Mouse (Mus musculus): ENCODE results near the gene Smoc1.
A peak's percentile ranks its signal among the peaks of the same experiment; 100 is the strongest.

The Smoc1 gene

GRCm38 (mm10) chr12:81170076-81170475 lies 143.5 kb downstream of the Smoc1 start:
- no peak for DNase-seq

GRCm38 (mm10) chr12:81173011-81173410 lies 146.4 kb downstream of the Smoc1 start:
- no peak for DNase-seq

GRCm38 (mm10) chr12:81173893-81174292 lies 147.3 kb downstream of the Smoc1 start:
- DNase-seq, result no peak

GRCm38 (mm10) chr12:81175252-81175651 lies 148.6 kb downstream of the Smoc1 start:
- no peak for DNase-seq

- DNase-seq, result peak; percentile 24 to 66
Measured at GRCm38 (mm10) chr12:81182073-81182472, 155.5 kb downstream of the Smoc1 start.

- DNase-seq, result no peak
Measured at GRCm38 (mm10) chr12:81184967-81185366, 158.4 kb downstream of the Smoc1 start.

GRCm38 (mm10) chr12:81186081-81186480 lies 159.5 kb downstream of the Smoc1 start:
- DNase-seq, result no peak

- no peak for DNase-seq
Measured at GRCm38 (mm10) chr12:81186668-81187067, 160.1 kb downstream of the Smoc1 start.

- DNase-seq, result no peak
Measured at GRCm38 (mm10) chr12:81188423-81188822, 161.8 kb downstream of the Smoc1 start.

- no peak for DNase-seq
Measured at GRCm38 (mm10) chr12:81188996-81189395, 162.4 kb downstream of the Smoc1 start.

GRCm38 (mm10) chr12:81189636-81190035 lies 163.0 kb downstream of the Smoc1 start:
- no peak for DNase-seq

- DNase-seq, result no peak
Measured at GRCm38 (mm10) chr12:81193968-81194367, 167.4 kb downstream of the Smoc1 start.

- no peak for DNase-seq
Measured at GRCm38 (mm10) chr12:81197468-81198075, 171.0 kb downstream of the Smoc1 start.

GRCm38 (mm10) chr12:81199280-81199955 lies 172.8 kb downstream of the Smoc1 start:
- DNase-seq, result peak; percentile 22 to 77

GRCm38 (mm10) chr12:81203226-81203625 lies 176.6 kb downstream of the Smoc1 start:
- no peak for DNase-seq

- peak; percentile 8 to 70 for DNase-seq
Measured at GRCm38 (mm10) chr12:81205619-81206560, 179.3 kb downstream of the Smoc1 start.

- no peak for DNase-seq
Measured at GRCm38 (mm10) chr12:81208559-81208958, 182.0 kb downstream of the Smoc1 start.

- no peak for DNase-seq
Measured at GRCm38 (mm10) chr12:81219339-81219738, 192.7 kb downstream of the Smoc1 start.

GRCm38 (mm10) chr12:81223276-81223675 lies 196.7 kb downstream of the Smoc1 start:
- no peak for DNase-seq

- no peak for DNase-seq
Measured at GRCm38 (mm10) chr12:81224843-81225242, 198.2 kb downstream of the Smoc1 start.

- DNase-seq, result no peak
Measured at GRCm38 (mm10) chr12:81225966-81226577, 199.5 kb downstream of the Smoc1 start.

- DNase-seq, result no peak
Measured at GRCm38 (mm10) chr12:81226590-81226989, 200.0 kb downstream of the Smoc1 start.
